Mouse (Mus musculus): ENCODE results near the gene Ldlrad1. TPM values are rescaled to one million over a fixed set of nuclear protein-coding genes. Genes with fewer than 3 reads are reported as not detected.

The Ldlrad1 gene
- polyA plus RNA-seq, 2 experiments, result not detected

GRCm38 (mm10) chr4:107207016-107207415 lies 2.0 kb upstream of the Ldlrad1 start:
- H3K36me3 ChIP-seq (replicated peaks; ENCODE audit: control insufficient read depth, insufficient read depth, low read depth), result peaks cover 15% of the 10 kb centered on the region
- no peak overlapping the region for H3K4me2 ChIP-seq (ENCODE audit: low read depth)
- TF ChIP-seq EP300 (IDR thresholded peaks at IDR 0.05; ENCODE audit: low read depth) (no peak), CTCF (IDR thresholded peaks at IDR 0.05; ENCODE audit: low read depth) (no peak)
- H3K9me3 ChIP-seq (ENCODE audit: control insufficient read depth, low read length), result no peaks in the 10 kb centered on the region
- WGBS (ENCODE audit: insufficient replicate concordance), result 91% methylated on average over 2 of the region's 2 CpGs
- H3K27ac ChIP-seq, result no peak overlapping the region
- DNase-seq (ENCODE audit: low read depth in 3 of 3, low spot score in 3 of 3) (no peak), ATAC-seq (ENCODE audit: insufficient read depth) (no peak)
- H3K9ac ChIP-seq (replicated peaks), result no peak overlapping the region
- peaks cover 4 to 13% of the 10 kb centered on the region in 2 experiments for H3K4me1 ChIP-seq (replicated peaks; ENCODE audit: control insufficient read depth in 2 of 2, insufficient read depth in 2 of 2, low read length in 1 of 2)
- H3K4me3 ChIP-seq (ENCODE audit: insufficient read depth in 1 of 2, low read depth in 2 of 2, low read length in 2 of 2), result no peak overlapping the region
- no peaks in the 10 kb centered on the region for H3K27me3 ChIP-seq (ENCODE audit: control insufficient read depth, insufficient read depth, low read length)

GRCm38 (mm10) chr4:107210483-107211097 lies 1.6 kb downstream of the Ldlrad1 start:
- no peak overlapping the region for H3K4me2 ChIP-seq (ENCODE audit: low read depth)
- H3K9ac ChIP-seq (replicated peaks), result no peak overlapping the region
- no peak for ATAC-seq (ENCODE audit: insufficient read depth)
- TF ChIP-seq CTCF (IDR thresholded peaks at IDR 0.05; ENCODE audit: low read depth), result no peak
- no peak for TF ChIP-seq EP300 (IDR thresholded peaks at IDR 0.05; ENCODE audit: low read depth)
- H3K4me3 ChIP-seq (ENCODE audit: insufficient read depth in 1 of 2, low read depth in 2 of 2, low read length in 2 of 2), result no peak overlapping the region
- no peaks in the 10 kb centered on the region for H3K27me3 ChIP-seq (ENCODE audit: control insufficient read depth, insufficient read depth, low read length)
- peaks cover 4 to 13% of the 10 kb centered on the region in 2 experiments for H3K4me1 ChIP-seq (replicated peaks; ENCODE audit: control insufficient read depth in 2 of 2, insufficient read depth in 2 of 2, low read length in 1 of 2)
- no peak overlapping the region for H3K27ac ChIP-seq
- no peak for DNase-seq (ENCODE audit: low read depth in 3 of 3, low spot score in 3 of 3)
- no peaks in the 10 kb centered on the region for H3K36me3 ChIP-seq (replicated peaks; ENCODE audit: control insufficient read depth, insufficient read depth, low read depth)
- 18% methylated on average over 5 of the region's 5 CpGs for WGBS (ENCODE audit: insufficient replicate concordance)
- H3K9me3 ChIP-seq (ENCODE audit: control insufficient read depth, low read length), result no peaks in the 10 kb centered on the region

- H3K36me3 ChIP-seq (replicated peaks; ENCODE audit: control insufficient read depth, insufficient read depth, low read depth), result no peaks in the 10 kb centered on the region
- no peak overlapping the region for H3K4me3 ChIP-seq (ENCODE audit: insufficient read depth in 1 of 2, low read depth in 2 of 2, low read length in 2 of 2)
- H3K27ac ChIP-seq, result no peak overlapping the region
- H3K9ac ChIP-seq (replicated peaks), result no peak overlapping the region
- no peak overlapping the region for H3K4me2 ChIP-seq (ENCODE audit: low read depth)
- H3K27me3 ChIP-seq (ENCODE audit: control insufficient read depth, insufficient read depth, low read length), result no peaks in the 10 kb centered on the region
- ATAC-seq (ENCODE audit: insufficient read depth) (no peak), DNase-seq (ENCODE audit: low read depth in 3 of 3, low spot score in 3 of 3) (no peak)
- no peak for TF ChIP-seq CTCF (IDR thresholded peaks at IDR 0.05; ENCODE audit: low read depth)
- no peak for TF ChIP-seq EP300 (IDR thresholded peaks at IDR 0.05; ENCODE audit: low read depth)
- H3K4me1 ChIP-seq (replicated peaks; ENCODE audit: control insufficient read depth in 2 of 2, insufficient read depth in 2 of 2, low read length in 1 of 2), result peaks cover 4 to 15% of the 10 kb centered on the region in 2 experiments
- no peaks in the 10 kb centered on the region for H3K9me3 ChIP-seq (ENCODE audit: control insufficient read depth, low read length)
- WGBS (ENCODE audit: insufficient replicate concordance), result 71% methylated on average over 4 of the region's 4 CpGs
Measured at GRCm38 (mm10) chr4:107211465-107211864, 2.5 kb downstream of the Ldlrad1 start.

- no peak overlapping the region for H3K4me3 ChIP-seq (ENCODE audit: insufficient read depth in 1 of 2, low read depth in 2 of 2, low read length in 2 of 2)
- H3K27me3 ChIP-seq (ENCODE audit: control insufficient read depth, insufficient read depth, low read length), result no peaks in the 10 kb centered on the region
- no peak overlapping the region for H3K9ac ChIP-seq (replicated peaks)
- no peak overlapping the region for H3K4me2 ChIP-seq (ENCODE audit: low read depth)
- H3K36me3 ChIP-seq (replicated peaks; ENCODE audit: control insufficient read depth, insufficient read depth, low read depth), result no peaks in the 10 kb centered on the region
- no peaks in the 10 kb centered on the region for H3K9me3 ChIP-seq (ENCODE audit: control insufficient read depth, low read length)
- DNase-seq (ENCODE audit: low read depth in 3 of 3, low spot score in 3 of 3), result no peak
- peaks cover 7 to 20% of the 10 kb centered on the region in 2 experiments for H3K4me1 ChIP-seq (replicated peaks; ENCODE audit: control insufficient read depth in 2 of 2, insufficient read depth in 2 of 2, low read length in 1 of 2)
- no peak for TF ChIP-seq CTCF (IDR thresholded peaks at IDR 0.05; ENCODE audit: low read depth)
- TF ChIP-seq EP300 (IDR thresholded peaks at IDR 0.05; ENCODE audit: low read depth), result no peak
- no peak for ATAC-seq (ENCODE audit: insufficient read depth)
- H3K27ac ChIP-seq, result no peak overlapping the region
- 70% methylated on average over 5 of the region's 5 CpGs for WGBS (ENCODE audit: insufficient replicate concordance)
Measured at GRCm38 (mm10) chr4:107211936-107212335, 3.0 kb downstream of the Ldlrad1 start.

GRCm38 (mm10) chr4:107213279-107214011 lies 4.5 kb downstream of the Ldlrad1 start:
- DNase-seq (ENCODE audit: low read depth in 3 of 3, low spot score in 3 of 3) (no peak), ATAC-seq (ENCODE audit: insufficient read depth) (no peak)
- TF ChIP-seq CTCF (IDR thresholded peaks at IDR 0.05; ENCODE audit: low read depth) (peak; percentile 47), EP300 (IDR thresholded peaks at IDR 0.05; ENCODE audit: low read depth) (no peak)
- Histone ChIP-seq H3K9ac (replicated peaks) (no peak overlapping the region), H3K27ac (no peak overlapping the region), H3K9me3 (ENCODE audit: control insufficient read depth, low read length) (no peaks in the 10 kb centered on the region), H3K27me3 (ENCODE audit: control insufficient read depth, insufficient read depth, low read length) (no peaks in the 10 kb centered on the region), H3K4me2 (ENCODE audit: low read depth) (no peak overlapping the region), H3K4me3 (ENCODE audit: insufficient read depth in 1 of 2, low read depth in 2 of 2, low read length in 2 of 2) (no peak overlapping the region), H3K4me1 (replicated peaks; ENCODE audit: control insufficient read depth in 2 of 2, insufficient read depth in 2 of 2, low read length in 1 of 2) (peaks cover 20 to 34% of the 10 kb centered on the region in 2 experiments), H3K36me3 (replicated peaks; ENCODE audit: control insufficient read depth, insufficient read depth, low read depth) (no peaks in the 10 kb centered on the region)
- WGBS (ENCODE audit: insufficient replicate concordance), result 52% methylated on average over 12 of the region's 12 CpGs

All from liver, embryonic 14.5 days (tissue).